Mouse (Mus musculus) layer of hippocampus, postnatal 36 days (tissue): ENCODE measurements around the gene Pigs. TPM values are rescaled to one million over a fixed set of nuclear protein-coding genes. Genes with fewer than 3 reads are reported as not detected.

Experiments used
- DNase-seq, 2 experiments: peaks; one replicate each; pipeline ENCODE4 v3.0.0; 2022
- total RNA-seq, 2 experiments: library from RNA; stranded (reverse); gene quantifications; 2 replicates each; pipeline ENCODE4 v1.2.3; 2021

Pigs gene
- total RNA-seq, 2 experiments from 2014 or later, result 57.9 to 59.0 TPM

DNA sequence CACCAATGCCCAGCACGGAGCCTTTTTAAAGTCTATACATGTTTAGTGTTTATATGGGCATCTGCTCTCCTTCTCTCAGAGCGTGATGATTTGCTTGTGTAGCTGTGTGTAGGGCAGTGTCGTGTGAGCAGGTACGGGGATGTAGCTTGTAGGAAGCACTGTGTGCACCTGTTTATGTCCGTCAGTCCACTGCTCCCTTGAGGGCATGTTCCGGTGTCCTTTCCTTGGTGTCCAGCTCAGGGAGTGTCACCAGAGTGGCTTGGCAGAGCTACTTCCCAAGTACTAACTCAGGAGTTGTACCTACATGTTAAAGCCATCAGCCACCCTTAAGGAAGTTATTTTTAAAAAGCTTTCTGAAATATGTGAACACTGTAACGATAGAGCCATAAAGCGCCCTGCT lies 8.8 kb downstream of the Pigs start:
- DNase-seq, result no peak

DNA sequence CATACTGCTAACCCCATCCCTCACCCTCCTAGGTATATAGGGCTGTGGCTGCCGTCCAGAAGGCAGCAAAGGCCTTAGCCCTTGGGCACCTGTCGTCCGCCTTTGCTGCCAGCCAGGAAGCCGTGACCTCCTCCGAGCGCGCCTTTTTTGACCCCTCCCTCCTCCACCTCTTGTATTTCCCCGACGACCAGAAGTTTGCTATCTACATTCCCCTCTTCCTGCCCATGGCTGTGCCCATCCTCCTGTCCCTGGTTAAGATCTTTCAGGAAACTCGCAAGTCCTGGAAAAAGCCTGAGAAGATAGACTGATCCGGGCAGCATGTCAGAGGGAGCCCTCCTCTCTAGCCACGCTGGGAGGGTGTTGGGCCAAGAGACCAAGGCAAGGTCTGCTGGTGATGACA lies 13.5 kb downstream of the Pigs start:
- no peak for DNase-seq

DNA sequence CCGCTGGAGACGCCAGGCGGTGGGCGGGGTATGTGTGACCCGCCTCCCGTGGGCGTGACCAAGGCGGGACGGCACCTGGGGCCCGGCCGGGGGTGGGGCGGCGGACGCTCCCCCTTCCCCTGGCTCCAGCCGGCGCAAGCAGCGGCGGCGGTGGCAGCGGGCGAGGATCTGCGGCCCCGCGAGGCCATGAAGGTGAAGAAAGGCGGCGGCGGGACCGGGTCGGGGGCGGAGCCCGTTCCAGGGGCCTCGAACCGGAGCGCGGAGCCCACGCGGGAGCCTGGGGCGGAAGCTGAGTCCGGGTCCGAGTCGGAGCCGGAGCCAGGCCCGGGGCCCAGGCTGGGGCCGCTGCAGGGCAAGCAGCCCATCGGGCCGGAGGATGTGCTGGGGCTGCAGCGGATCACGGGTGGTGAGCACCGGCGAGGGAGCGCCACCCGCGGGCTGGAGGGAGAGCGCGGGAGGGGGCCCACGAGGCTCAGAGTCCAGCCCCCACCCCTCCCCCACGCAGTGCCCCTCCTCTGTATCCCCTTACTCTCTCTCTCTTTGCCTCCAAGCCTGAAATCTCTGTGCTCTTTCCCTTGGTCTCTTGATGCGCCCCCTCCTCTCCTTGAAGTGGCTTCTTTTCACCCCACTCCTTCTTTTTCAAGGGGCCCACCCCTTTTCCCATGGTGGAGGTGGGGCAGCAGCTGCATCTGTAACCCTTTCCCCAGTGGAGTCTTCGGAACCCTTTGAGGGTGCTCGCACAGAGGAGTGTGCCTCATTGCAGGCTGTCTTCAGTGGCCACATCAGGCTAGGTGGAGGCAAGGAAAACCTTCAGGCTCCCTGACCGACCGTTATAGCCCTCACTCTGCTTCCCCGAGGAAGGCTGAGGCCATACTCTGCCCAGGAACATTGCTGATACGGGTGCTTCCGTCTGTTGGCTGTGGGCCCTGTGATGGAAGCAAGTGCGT lies 15.4 kb downstream of the Pigs start, which contains the start of gene Unc119:
TSS of gene Unc119 (plus strand) at position 102 of the 947 bp plus-strand sequence.
- DNase-seq, result peak; percentile 75 to 77

DNA sequence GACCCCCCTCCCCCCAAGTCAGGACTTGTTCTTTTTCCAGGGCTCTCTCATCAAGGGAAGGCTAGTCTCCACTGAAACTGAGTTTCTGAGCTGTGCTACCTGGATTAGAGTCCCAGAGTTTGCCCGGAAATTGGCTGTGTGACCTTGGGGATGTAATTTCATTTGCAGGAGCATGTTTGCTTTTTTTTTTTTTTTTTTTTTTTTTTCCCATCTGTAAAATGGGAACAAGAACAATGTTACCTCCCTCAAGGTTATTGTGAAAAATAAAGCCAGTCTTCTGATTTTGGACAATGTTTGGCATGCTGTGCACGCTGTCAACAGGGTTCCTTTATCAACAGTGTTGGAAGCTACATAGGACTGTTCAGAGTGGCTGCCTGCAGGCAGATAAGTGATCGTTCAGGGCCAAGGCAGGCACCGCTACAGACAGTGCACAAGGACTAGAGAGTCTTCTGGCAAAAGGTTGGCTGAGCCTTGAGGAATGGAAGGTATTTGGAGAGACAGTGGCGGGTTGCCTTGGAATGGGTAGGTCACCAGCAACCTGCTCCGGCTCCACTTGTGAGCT lies 16.2 kb downstream of the Pigs start:
- DNase-seq, result no peak

DNA sequence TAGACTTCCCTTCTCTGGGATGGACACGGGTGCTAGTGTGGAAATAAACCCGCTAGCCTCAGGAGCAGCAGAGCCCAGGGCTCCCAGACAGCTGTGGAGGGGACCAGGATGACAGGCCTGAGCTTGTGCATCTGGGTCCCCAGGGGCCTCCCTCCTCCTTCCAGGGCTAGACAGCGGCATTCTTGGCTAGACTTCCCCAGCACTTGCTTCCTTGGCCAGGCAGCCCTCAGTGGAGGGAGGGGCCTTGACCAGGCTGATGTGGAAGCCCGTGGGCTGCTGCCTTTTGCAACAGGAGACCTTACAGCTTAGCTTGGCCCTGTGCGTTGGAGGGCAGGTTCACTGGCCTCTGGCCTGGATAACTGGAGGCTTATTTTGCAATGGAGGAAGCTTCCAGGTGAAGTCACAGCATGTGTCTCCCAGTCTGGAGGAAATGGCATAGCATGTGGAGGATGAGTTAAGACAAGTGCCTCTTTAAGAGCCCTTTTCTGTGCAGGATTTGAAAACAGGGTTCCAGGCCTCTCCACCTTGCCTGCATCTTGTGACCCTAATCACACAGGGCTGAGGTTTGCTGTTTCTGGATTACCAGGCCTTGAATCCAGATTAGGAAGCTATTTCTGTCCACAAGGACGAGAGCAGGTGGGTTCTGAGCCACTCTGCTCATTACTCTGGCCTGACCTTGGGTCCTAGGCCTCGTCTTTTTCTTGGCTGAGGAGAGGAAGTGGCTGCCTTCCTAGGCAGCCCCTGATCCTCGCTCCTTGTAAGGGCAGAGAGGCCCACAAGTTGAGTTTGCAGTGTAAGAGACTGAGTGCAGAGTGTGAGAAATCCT lies 16.9 kb downstream of the Pigs start:
- DNase-seq, result no peak

DNA sequence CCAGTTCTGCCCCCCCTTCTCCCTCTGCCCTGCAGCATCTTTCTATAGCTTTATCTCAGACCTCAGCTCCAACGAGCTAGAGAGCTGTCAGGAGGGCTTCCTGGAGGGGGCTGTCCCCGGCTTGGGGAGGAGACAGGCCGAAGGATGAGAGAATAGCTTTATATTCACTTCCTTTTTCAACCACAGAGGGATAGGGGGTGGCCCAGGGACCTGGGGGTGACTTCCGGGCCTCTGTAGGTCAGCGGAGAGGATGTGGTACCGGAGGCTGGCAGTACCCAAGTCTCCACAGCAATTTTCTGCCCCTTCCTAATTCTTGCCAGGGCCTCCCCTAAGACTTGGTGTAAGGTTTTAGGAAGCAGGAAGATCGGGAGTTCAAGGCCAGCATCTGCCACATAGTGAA lies 17.6 kb downstream of the Pigs start:
- DNase-seq, result no peak

DNA sequence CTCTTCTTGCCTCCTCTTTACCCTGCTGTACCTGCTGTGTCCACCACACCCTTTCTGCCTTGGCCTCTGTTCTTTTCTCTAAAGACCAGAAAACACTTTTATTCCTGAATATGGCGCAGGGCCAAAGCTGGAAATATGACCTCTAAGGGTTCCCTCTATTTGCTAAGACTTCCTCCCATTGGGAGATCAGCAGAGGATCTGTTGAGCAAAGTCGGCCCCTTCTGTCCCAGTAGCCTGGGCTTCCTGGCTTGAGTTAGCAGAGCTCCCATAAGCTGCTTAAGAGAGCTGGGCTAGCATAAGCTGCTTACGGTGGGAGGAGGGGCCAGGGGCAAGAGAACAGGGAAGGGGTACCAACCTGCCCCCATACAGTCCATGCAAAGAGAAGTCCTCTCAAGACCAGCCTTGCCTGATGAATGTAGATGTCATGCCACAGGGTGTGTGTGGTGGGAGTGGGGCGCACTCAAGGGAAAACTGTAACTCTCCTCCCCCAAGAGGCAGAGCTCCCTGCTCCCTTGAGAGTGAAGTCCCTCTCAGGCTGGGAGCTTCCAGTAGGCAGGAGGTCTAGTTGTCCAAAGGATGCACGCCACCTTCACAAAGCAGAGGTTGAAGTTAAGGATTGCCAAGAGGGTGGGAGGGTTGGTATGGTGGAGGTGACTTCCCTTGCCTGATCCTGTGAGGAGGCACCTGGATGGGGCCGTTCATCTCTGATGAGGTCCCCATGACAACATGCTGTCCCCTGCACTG lies 18.3 kb downstream of the Pigs start:
- DNase-seq, result no peak

DNA sequence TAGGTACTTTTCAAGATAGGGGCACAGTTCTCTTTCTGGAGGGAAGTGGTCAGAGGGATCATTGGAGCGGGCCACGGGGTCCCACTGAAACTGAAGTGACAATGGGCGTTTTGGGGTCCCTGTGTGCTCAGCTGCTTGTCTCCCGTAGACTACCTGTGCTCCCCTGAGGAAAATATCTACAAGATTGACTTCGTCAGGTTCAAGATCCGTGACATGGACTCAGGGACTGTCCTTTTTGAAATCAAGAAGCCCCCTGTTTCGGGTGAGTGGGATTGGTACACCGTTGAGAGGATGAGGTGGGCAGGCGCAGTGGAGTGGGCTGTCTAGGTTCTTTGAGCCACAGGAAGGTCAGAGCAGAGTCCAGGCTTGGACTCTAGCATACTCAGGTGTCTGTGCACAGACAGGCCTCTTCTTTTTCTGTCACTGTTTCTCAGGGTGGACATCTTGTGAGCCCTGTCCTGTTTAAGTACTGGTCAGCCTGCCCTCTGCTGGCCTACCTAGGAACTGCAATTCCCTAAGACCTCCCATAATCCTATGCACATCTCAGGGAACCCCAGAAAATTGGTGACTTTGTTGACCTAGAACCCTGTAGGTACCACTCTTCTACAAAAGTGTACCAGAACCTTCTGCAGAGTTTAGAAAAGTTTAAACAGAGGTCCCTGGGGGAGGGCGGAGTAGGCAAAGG lies 19.0 kb downstream of the Pigs start:
- DNase-seq, result no peak

DNA sequence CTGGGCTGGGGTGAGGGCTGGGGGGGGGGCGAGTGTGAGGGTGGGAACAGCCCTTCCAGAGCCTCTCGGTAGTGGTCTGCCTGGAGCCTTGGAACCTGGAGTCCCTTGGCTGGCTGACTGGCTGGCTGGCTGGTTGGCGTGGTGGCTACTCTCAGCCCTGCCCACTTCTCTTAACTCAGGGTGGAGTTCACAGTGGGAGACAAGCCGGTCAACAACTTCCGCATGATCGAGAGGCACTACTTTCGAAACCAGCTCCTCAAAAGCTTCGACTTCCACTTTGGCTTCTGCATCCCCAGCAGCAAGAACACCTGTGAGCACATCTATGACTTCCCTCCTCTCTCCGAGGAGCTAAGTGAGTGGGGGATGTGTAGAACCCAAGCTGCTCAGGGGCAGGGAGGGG lies 19.7 kb downstream of the Pigs start:
- DNase-seq, result no peak

DNA sequence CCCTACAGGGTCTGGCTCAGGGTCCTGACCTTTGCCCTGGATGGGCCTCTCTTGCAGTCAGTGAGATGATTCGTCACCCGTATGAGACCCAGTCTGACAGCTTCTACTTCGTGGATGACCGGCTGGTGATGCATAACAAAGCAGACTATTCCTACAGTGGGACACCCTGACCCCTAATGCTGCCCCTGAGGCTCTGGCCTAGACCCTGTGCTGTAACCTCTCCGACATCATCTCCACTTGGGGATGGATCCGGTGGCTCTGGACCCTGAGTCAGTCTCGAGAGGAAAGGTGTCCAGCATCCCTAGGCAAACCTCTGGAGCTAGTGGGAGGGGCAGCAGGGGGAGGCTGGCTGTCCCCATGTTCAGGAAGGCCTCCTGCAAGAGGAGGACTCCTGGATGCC lies 20.3 kb downstream of the Pigs start:
- no peak for DNase-seq

DNA sequence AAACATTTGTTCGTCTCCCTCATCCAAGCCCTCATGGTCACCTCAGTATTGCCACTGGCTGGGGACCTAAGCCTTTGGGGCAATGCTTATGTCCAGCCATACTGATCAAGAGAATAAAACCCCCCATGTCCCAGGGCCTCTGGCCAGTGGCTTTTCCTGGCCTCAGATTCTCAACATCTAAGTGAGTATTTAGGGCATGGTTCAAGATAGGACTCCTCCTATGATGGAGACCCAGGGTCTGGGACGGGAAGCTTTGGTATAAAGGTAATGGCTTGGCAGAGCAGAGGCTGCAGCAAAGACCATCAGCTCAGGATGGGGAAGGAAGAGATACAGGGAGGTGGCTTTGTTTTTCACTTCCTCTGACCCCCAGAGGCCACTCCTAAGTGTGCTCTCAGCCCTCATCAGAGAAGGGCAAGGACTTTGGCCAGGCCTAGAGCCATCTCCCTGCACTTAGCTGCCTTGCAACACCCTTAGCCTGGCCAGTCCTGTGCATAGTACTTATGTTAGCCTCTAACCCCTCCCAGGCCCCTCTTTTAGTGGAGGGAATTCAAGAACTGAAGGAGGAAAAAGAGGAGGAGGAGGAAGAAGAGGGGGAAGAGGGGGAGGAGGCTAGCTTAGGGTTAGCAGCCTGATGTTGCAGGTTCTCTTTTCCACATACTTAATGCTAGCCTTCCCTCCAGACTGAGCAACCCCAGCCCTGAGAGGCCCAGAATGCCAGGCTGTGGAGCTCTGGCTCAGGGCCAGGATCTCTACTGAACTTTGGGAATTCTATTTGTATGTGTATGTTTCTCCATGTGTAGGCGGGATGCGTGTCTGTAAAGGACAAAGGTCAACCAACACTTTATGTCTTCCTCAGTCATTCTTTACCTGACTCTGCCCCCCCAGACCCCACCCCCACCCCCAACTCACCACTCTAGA lies 21.5 kb downstream of the Pigs start:
- no peak for DNase-seq

DNA sequence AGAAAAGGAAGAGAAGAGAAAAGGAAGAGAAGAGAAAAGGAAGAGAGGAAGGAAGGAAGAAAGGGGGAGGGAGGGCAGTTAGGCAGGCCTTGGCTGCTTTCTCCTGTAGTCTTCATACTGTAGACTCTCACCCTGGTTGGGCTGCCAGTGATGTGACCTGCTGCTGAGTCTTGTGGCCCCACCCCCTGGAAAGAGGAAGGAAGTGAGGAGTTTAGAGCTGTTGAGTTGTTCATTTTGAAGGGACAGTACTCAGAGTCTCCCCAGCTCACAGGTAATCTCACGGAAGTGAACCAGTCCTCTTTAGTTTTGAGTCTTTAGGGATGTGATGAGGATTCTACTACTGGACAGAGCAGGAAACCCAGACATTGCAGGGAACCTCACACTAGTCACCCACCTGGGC lies 24.9 kb downstream of the Pigs start:
- DNase-seq, result no peak

DNA sequence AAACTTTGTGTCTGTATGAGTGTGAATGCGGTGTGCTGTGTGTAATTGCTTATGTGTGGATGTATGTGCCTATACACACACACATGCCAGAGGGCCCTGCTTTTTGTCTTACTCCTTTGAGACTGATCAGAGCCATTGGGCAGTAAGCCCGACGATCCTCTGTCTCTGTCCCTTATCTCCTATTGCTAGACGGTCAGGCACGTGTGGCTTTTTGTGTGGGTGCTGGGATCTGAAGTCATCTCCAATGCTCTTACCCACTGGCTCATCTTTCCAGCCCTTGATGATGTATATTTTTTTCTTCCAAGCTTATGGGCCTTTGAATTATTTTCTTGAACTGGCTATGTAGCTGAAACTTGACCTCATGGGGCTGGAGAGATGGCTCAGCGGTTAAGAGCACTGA lies 26.7 kb downstream of the Pigs start:
- DNase-seq, result no peak

DNA sequence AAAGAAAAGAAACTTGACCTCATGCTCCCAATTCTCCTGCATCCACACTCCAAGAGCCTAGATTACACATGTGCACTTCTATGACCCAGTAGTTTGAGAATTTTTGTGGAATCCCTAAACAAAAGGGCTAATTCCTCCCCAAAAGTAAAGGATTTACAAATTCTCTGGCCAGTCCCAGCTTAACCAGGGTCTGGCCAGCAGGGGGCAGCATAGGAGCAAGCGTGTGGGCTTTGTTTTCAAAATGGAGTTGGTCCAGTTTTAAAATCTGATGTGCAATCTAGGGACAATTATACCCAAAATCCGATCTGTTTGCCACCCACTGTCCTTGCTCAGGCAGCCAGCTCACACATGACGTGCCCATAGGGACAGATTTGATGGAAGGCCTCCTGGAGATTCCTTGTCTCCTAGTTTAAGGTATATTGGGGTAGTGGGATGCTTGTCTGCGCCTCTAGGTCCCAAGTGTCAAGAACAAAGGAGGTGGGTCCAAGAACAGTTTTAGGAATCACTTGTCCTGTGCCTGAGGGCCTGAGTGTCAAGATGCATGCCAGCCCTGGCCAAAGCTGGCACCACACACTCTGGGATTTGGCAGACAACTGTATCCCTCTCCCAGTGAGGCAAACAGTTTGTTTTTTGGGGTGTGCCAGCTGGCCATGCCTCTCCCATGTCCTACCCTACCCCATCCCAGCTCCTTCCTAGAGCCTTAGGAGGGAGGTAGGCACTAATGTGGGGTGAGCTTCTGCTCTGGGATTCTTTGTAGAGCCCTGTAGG lies 27.4 kb downstream of the Pigs start:
- peak; percentile 51 to 67 for DNase-seq

DNA sequence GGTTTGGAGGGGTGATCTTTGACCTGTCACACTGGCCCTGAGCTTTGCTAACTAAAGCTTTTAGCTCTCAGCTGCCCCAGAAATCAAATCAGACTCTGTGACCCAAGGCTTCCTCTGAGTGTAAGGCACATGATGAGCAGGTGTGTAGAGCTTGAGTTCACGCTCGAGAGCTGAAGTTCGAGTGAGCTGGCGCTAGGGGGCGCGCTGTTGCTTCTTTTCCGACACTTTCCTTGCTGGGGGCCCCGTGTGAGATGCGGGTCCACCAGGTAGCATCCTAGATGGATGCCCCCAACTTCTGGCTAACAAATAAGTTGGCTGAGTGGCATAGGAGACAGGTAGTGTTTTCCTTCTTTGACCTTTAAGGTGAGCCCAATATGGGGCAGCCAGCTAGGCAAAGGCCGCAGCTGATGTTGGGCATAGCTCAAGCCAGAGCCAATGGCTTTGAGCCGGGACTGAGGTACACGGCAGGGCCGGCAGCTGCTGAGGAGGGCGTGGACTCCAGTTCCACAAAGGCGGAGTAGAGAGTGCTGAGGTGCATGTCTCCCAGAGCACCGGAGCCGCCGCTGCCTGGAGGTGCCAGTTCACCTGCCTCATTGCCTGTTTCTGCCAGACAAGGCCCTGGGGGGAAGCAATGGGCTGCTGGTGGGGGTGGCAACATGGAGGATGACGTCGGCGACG lies 30.3 kb downstream of the Pigs start:
- DNase-seq, result no peak

DNA sequence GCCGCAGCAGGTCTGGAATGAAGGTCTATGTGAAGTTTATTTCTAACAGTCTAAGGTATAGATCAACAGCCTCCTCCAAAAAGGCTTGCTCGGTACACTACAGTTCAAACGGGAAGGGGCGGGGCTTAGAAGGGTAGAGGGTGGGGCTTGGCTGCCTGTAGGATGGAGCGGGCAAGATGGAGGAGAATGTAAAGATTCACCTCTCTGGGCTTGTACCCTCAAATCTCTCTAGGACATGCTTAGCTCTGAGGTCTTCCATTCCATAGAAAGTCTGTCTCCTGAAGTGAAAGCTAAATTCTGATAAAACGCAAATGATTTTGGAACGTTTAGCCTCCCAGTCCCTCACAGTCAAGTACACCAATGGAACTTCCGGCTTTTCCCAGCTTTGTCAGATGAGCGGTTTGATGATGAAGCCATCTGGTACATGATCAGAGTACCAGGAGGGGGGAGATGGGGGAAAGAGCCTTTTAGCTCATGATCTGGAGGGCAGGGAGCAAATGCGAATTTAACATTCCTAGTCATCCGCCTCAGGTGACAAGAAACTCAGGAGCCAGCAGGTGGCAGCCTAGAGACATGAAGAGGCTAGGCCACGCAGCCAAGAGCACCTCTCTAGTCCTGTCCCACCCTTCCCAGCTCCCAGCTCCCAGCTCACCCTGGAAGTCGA lies 32.0 kb downstream of the Pigs start:
- peak; percentile 64 to 67 for DNase-seq

DNA sequence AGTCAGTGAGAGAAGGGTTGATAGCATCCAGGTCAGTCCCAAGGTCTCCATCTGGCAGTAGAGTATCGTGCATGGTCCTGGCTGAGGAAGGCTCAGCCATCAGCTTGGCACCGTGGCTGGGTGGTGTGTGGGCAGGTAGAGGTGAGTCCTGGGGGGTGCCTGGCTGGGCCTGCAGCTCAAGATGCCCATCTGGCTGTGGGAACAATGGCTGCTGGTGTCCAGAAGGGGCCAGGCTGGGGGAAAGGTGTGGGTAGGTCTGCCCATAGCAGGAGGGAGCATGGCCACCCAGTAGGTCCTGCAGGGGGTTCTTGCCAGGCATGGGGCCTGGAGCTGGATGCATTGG lies 32.5 kb downstream of the Pigs start:
- DNase-seq, result no peak

DNA sequence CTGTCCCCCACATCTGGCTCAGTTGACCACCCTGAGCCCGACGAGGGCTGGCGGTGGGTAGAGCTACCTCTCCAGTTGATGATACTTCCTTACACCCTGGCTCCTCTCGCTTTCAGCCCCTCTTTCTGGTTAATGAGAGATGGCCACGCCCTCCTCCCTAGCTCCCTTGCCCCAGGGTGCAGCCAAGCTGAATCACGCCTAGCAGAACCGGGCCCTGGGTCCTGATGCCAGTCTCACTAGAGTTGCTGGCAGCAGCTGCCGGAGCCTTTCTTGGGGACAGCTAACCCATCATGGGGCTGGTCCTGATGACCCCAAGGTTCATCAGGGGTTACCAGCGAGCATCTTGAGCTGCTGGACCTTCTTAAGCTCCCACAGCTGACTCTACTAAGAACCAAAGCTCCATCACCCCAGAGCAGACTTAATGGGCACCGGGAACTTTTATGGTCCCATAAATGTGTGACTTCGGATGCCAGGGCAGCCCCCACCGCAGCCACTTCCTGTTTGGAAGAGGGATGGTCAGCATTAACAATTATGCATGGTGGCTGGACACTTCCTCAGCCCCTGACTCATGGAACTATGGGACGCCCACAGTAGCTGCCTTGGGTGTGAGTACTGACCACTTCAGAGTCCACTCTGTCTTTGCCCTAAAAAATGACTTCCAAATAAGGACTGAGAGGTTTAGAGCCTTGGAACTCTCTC lies 35.2 kb downstream of the Pigs start:
- no peak for DNase-seq
